Mouse (Mus musculus) limb, embryonic 11.5 days (tissue): ENCODE data around the gene Olfr78. TPM values are rescaled to one million over a fixed set of nuclear protein-coding genes. Genes with fewer than 3 reads are reported as not detected.

Source experiments
- ATAC-seq: fragments of 200-750 bp; cut with Nextera tagmentation; 2 replicates; pipeline ENCODE4 v1.8.0; 2017; ENCODE audit warnings: low read depth; ENCODE audit not compliant: insufficient number of reproducible peaks, low FRiP score, low TSS enrichment
- DNase-seq: peaks from one replicate; pipeline ENCODE4 v3.0.0-alpha.2; 2015; ENCODE audit warnings: low spot score
- H3K27ac ChIP-seq: fragments of 300-500 bp; sonication (generic); replicated peaks from 2 replicates; pipeline ENCODE4 v1.5.1; 2014; ENCODE audit warnings: low read depth, mild to moderate bottlenecking, low read length
- H3K27me3 ChIP-seq: fragments of 300-500 bp; sonication (generic); 2 replicates; pipeline ENCODE4 v1.6.1; 2014; ENCODE audit warnings: mild to moderate bottlenecking, low read length, mixed read lengths; ENCODE audit not compliant: control insufficient read depth, insufficient read depth
- H3K36me3 ChIP-seq: fragments of 300-500 bp; sonication (generic); 2 replicates; pipeline ENCODE4 v1.6.1; 2014; ENCODE audit warnings: mild to moderate bottlenecking, low read length, moderate library complexity, mixed read lengths; ENCODE audit not compliant: control insufficient read depth, insufficient read depth
- H3K4me1 ChIP-seq: fragments of 300-500 bp; sonication (generic); 2 replicates; pipeline ENCODE4 v1.6.1; 2014; ENCODE audit warnings: low read length, mixed read lengths; ENCODE audit not compliant: control insufficient read depth, insufficient read depth
- H3K4me2 ChIP-seq: fragments of 300-500 bp; sonication (generic); 2 replicates; pipeline ENCODE4 v1.6.1; 2014; ENCODE audit warnings: low read depth, mild to moderate bottlenecking, moderate library complexity; ENCODE audit not compliant: severe bottlenecking
- H3K4me3 ChIP-seq: fragments of 300-500 bp; sonication (generic); 2 replicates; pipeline ENCODE4 v1.5.1; 2014; ENCODE audit warnings: low read depth, low read length
- H3K9ac ChIP-seq: fragments of 300-500 bp; sonication (generic); 2 replicates; pipeline ENCODE4 v1.6.1; 2014; ENCODE audit warnings: mild to moderate bottlenecking, low read length
- H3K9me3 ChIP-seq: fragments of 300-500 bp; sonication (generic); 2 replicates; pipeline ENCODE4 v1.6.1; 2016; ENCODE audit warnings: low read length; ENCODE audit not compliant: control insufficient read depth
- WGBS: fragments of 180-500 bp; shearing (Covaris S2); extraction: QIAGEN DNeasy Blood & Tissue Kit; methylation state at CpG from one replicate; pipeline ENCODE4 v1.1.7; 2014; 5-methylcytosine and 5-hydroxymethylcytosine counted together
- polyA plus RNA-seq: library from polyadenylated mRNA; unstranded; fragments of >200 nt; fragmentation: Nextera tagmentation; extraction: Ambion mirVana; gene quantifications from 2 replicates; pipeline ENCODE4 v1.2.1, GENCODE M21; 2014

Olfr78 gene
- polyA plus RNA-seq, 1 experiment from 2014 or later = not detected

DNA sequence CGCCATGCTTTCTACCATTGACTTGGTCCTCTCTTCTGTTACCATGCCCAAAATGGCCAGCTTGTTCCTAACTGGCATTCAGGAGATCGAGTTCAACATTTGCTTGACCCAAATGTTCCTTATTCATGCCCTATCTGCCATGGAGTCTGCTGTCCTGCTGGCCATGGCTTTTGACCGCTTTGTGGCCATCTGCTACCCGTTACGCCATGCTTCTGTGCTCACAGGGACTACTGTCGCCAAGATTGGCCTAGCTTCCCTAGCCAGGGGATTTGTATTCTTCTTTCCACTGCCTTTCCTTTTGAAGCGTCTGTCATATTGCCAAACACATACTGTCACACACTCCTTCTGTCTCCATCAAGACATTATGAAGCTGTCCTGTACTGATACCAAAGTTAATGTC lies 60.8 kb downstream of the Olfr78 start:
- no peak overlapping the region for H3K4me3 ChIP-seq
- DNase-seq (no peak), ATAC-seq (no peak)
- H3K27ac ChIP-seq = no peak overlapping the region
- WGBS = 89% methylated on average over 7 of the region's 7 CpGs
- H3K9ac ChIP-seq = no peak overlapping the region
- no peaks in the 10 kb centered on the region for H3K4me1 ChIP-seq
- H3K4me2 ChIP-seq = no peak overlapping the region
- no peaks in the 10 kb centered on the region for H3K36me3 ChIP-seq
- H3K9me3 ChIP-seq = no peaks in the 10 kb centered on the region
- H3K27me3 ChIP-seq = no peaks in the 10 kb centered on the region

DNA sequence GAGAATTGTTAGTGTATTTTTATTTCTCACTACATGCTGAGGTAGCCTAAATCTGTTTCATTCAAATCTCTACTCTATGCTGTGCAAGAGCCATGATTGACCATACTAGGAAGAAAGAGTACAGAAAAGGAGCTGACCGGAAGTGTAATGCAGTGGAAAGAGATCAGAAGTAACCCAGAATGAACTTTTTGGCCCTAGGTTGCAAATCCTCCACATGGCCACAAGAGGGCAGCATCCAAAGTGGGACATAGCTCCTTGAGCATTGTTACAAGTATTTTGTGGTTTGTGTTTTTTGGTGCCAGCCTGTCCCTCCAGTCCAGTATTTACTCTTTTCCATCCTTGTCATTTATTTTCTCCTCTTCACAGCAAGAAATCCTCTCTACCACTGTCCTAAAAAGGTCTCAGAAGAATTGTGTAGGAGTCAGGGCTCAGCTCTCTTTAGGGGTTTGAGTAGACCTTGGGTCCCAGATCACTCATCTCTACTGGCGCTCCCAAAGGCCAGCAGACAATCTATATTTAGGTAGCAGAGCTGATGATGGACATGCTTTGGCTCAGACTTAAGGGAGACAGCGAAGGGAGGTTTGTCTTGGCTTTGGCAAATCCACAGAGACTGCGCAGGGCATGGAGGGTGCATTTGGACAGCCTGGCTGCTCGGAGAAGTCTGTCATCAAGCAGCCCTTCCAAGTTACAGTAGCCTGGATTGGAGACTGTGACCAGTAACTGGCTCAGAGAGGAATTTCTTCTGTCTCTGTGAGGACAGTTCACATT lies 63.7 kb downstream of the Olfr78 start, which contains the start of gene Olfr557:
TSS of gene Olfr557 (plus strand) at position 553 of the 768 bp plus-strand sequence.
- DNase-seq = peak; percentile 55
- 85% methylated on average over 5 of the region's 5 CpGs for WGBS

More for the DNA sequence above, 63.7 kb downstream of the Olfr78 start, which contains the start of gene Olfr557:
- Histone ChIP-seq H3K9me3 (no peaks in the 10 kb centered on the region), H3K4me1 (no peaks in the 10 kb centered on the region), H3K4me3 (no peak within 1 kb of the TSS), H3K9ac (no peak within 1 kb of the TSS), H3K27ac (no peak within 1 kb of the TSS), H3K4me2 (no peak within 1 kb of the TSS), H3K27me3 (no peaks in the 10 kb centered on the region), H3K36me3 (no peaks in the 10 kb centered on the region)
- ATAC-seq = no peak

Other genes starting within 250 kb of the Olfr78 start
- gene Olfr547, start 224.7 kb downstream of the Olfr78 start, polyA plus RNA-seq = not detected in 2 replicates
- not detected in 2 replicates for gene Olfr548-ps1, start 218.6 kb downstream of the Olfr78 start, polyA plus RNA-seq
- gene Olfr549, start 209.6 kb downstream of the Olfr78 start, polyA plus RNA-seq = not detected in 2 replicates
- gene Trim21, start 194.0 kb downstream of the Olfr78 start, polyA plus RNA-seq = 0.13 and 0.95 TPM in 2 replicates
- gene Olfr550, start 188.0 kb downstream of the Olfr78 start, polyA plus RNA-seq = not detected in 2 replicates
- not detected in 2 replicates for gene Olfr551, start 167.6 kb downstream of the Olfr78 start, polyA plus RNA-seq
- gene Olfr552, start 161.7 kb downstream of the Olfr78 start, polyA plus RNA-seq = not detected in 2 replicates
- not detected in 2 replicates for gene Olfr553, start 141.3 kb downstream of the Olfr78 start, polyA plus RNA-seq
- not detected in 2 replicates for gene Olfr554, start 121.0 kb downstream of the Olfr78 start, polyA plus RNA-seq
- gene Olfr555, start 100.6 kb downstream of the Olfr78 start, polyA plus RNA-seq = not detected in 2 replicates
- gene Olfr556, start 94.6 kb downstream of the Olfr78 start, polyA plus RNA-seq = not detected in 2 replicates
- gene Trim68, start 72.1 kb downstream of the Olfr78 start, polyA plus RNA-seq = 12.9 and 13.6 TPM in 2 replicates
- gene Olfr557, start 63.6 kb downstream of the Olfr78 start, polyA plus RNA-seq = not detected in 2 replicates
- not detected in 2 replicates for gene Olfr558, start 57.3 kb downstream of the Olfr78 start, polyA plus RNA-seq
- not detected in 2 replicates for gene Olfr33, start 40.4 kb downstream of the Olfr78 start, polyA plus RNA-seq
- gene Olfr559, start 32.0 kb downstream of the Olfr78 start, polyA plus RNA-seq = not detected in 2 replicates
- not detected in 2 replicates for gene Olfr560, start 105 bp downstream of the Olfr78 start, polyA plus RNA-seq
- gene Olfr561, start 11.8 kb upstream of the Olfr78 start, polyA plus RNA-seq = not detected in 2 replicates
- gene Olfr564, start 44.0 kb upstream of the Olfr78 start, polyA plus RNA-seq = not detected in 2 replicates
- not detected in 2 replicates for gene Olfr566, start 99.3 kb upstream of the Olfr78 start, polyA plus RNA-seq
- gene Olfr568, start 117.7 kb upstream of the Olfr78 start, polyA plus RNA-seq = not detected in 2 replicates
- gene Olfr569, start 131.4 kb upstream of the Olfr78 start, polyA plus RNA-seq = not detected in 2 replicates
- gene Olfr570, start 135.1 kb upstream of the Olfr78 start, polyA plus RNA-seq = not detected in 2 replicates
- gene Olfr571, start 158.1 kb upstream of the Olfr78 start, polyA plus RNA-seq = not detected in 2 replicates
- not detected in 2 replicates for gene Olfr572, start 164.9 kb upstream of the Olfr78 start, polyA plus RNA-seq
- gene Olfr573-ps1, start 183.1 kb upstream of the Olfr78 start, polyA plus RNA-seq = not detected in 2 replicates
- gene Olfr574, start 189.0 kb upstream of the Olfr78 start, polyA plus RNA-seq = not detected in 2 replicates
- not detected in 2 replicates for gene Olfr575, start 199.3 kb upstream of the Olfr78 start, polyA plus RNA-seq
- gene Olfr576, start 203.2 kb upstream of the Olfr78 start, polyA plus RNA-seq = not detected in 2 replicates
- not detected in 2 replicates for gene Olfr577, start 216.5 kb upstream of the Olfr78 start, polyA plus RNA-seq
- gene Olfr578, start 229.9 kb upstream of the Olfr78 start, polyA plus RNA-seq = not detected in 2 replicates